Mouse (Mus musculus) liver, adult 2 months (tissue): ENCODE results near the gene Ccdc32. TPM values are rescaled to one million over a fixed set of nuclear protein-coding genes. Genes with fewer than 3 reads are reported as not detected.
"Not testable (repeated sequence)": the region's sequence is repeated elsewhere in the genome, so short reads cannot be mapped to it uniquely, and the experiment has no call there.

Experiments
- DNase-seq: peaks from one replicate; pipeline ENCODE4 v3.0.0-alpha.2; 2011; ENCODE audit warnings: low read depth, low spot score; ENCODE audit errors: extremely low read depth
- H3K27ac ChIP-seq: fragments of 200-500 bp; replicated peaks from 2 replicates; pipeline ENCODE4 v1.5.1; 2012; ENCODE audit warnings: low read depth, mild to moderate bottlenecking, control low read depth, inconsistent platforms, low read length; ENCODE audit not compliant: insufficient read depth
- H3K27me3 ChIP-seq: fragments of 200-500 bp; 2 replicates; pipeline ENCODE4 v1.6.1; 2012; ENCODE audit warnings: mild to moderate bottlenecking, moderate library complexity, low read length, inconsistent platforms; ENCODE audit not compliant: control insufficient read depth, insufficient read depth
- H3K36me3 ChIP-seq: fragments of 200-500 bp; 2 replicates; pipeline ENCODE4 v1.6.1; 2012; ENCODE audit warnings: low read length, inconsistent platforms; ENCODE audit not compliant: control insufficient read depth, insufficient read depth
- H3K4me1 ChIP-seq: fragments of 200-500 bp; 2 replicates; pipeline ENCODE4 v1.6.1; 2011; ENCODE audit warnings: low read length; ENCODE audit not compliant: control insufficient read depth, insufficient read depth
- H3K4me3 ChIP-seq: fragments of 200-500 bp; 2 replicates; pipeline ENCODE4 v1.5.1; 2011; ENCODE audit warnings: low read depth, mild to moderate bottlenecking, control low read depth, low read length, moderate library complexity; ENCODE audit not compliant: insufficient read depth
- H3K79me2 ChIP-seq: fragments of 200-500 bp; 2 replicates; pipeline ENCODE4 v1.6.1; 2012; ENCODE audit warnings: inconsistent platforms, mild to moderate bottlenecking, low read length, moderate library complexity; ENCODE audit not compliant: control insufficient read depth, insufficient read depth
- H3K9ac ChIP-seq: fragments of 200-500 bp; 2 replicates; pipeline ENCODE4 v1.6.1; 2012; ENCODE audit warnings: low read depth, mild to moderate bottlenecking, control low read depth, inconsistent platforms, low read length
- CTCF ChIP-seq: fragments of 200-500 bp; IDR thresholded peaks from 2 replicates; pipeline ENCODE4 v1.5.1; 2011; ENCODE audit warnings: low read depth, low read length, control low read depth
- POLR2A ChIP-seq: fragments of 200-500 bp; IDR thresholded peaks from 2 replicates; pipeline ENCODE4 v1.6.1; 2011; ENCODE audit warnings: low read length, control low read depth; ENCODE audit not compliant: insufficient read depth; ENCODE audit errors: extremely low read depth
- WGBS: fragments of 180-500 bp; shearing (Covaris S2); methylation state at CpG from one replicate; pipeline ENCODE4 v1.1.7; 2018; 5-methylcytosine and 5-hydroxymethylcytosine counted together
- polyA plus RNA-seq: library from polyadenylated mRNA; depleted of rRNA; stranded (reverse); fragments of >200 nt; gene quantifications from 2 replicates; pipeline ENCODE4 v1.2.3, GENCODE M21; 2012
- total RNA-seq: library from RNA; depleted of rRNA; stranded (reverse); fragments of >200 nt; gene quantifications from 2 replicates; pipeline ENCODE4 v1.2.3, GENCODE M21; 2014

The Ccdc32 gene
- total and polyA plus RNA-seq, 2 experiments: 3.1 to 5.3 TPM

GRCm38 (mm10) chr2:119019131-119019530 lies 10.1 kb downstream of the Ccdc32 start:
- no peak overlapping the region for H3K27ac ChIP-seq
- peaks cover 39% of the 10 kb centered on the region for H3K36me3 ChIP-seq
- no peaks in the 10 kb centered on the region for H3K4me1 ChIP-seq
- WGBS: 82% methylated on average over 5 of the region's 5 CpGs
- H3K27me3 ChIP-seq: no peaks in the 10 kb centered on the region
- DNase-seq: no peak
- no peaks in the 10 kb centered on the region for H3K79me2 ChIP-seq
- H3K4me3 ChIP-seq: no peak overlapping the region
- H3K9ac ChIP-seq: no peak overlapping the region
- TF ChIP-seq POLR2A (no peak), CTCF (no peak)

GRCm38 (mm10) chr2:119018391-119019122 lies 10.6 kb downstream of the Ccdc32 start:
- Histone ChIP-seq H3K27me3 (no peaks in the 10 kb centered on the region), H3K4me3 (no peak overlapping the region), H3K36me3 (peaks cover 35% of the 10 kb centered on the region), H3K4me1 (no peaks in the 10 kb centered on the region), H3K79me2 (no peaks in the 10 kb centered on the region), H3K9ac (no peak overlapping the region), H3K27ac (no peak overlapping the region)
- TF ChIP-seq CTCF: no peak
- no peak for TF ChIP-seq POLR2A
- DNase-seq: no peak
- WGBS: 89% methylated on average over 22 of the region's 22 CpGs

- Histone ChIP-seq H3K9ac (no peak overlapping the region), H3K27ac (no peak overlapping the region), H3K27me3 (no peaks in the 10 kb centered on the region), H3K36me3 (peaks cover 30% of the 10 kb centered on the region), H3K4me3 (no peak overlapping the region), H3K79me2 (no peaks in the 10 kb centered on the region), H3K4me1 (no peaks in the 10 kb centered on the region)
- TF ChIP-seq POLR2A (no peak), CTCF (no peak)
- 97% methylated on average over 3 of the region's 3 CpGs for WGBS
- no peak for DNase-seq
Observed at GRCm38 (mm10) chr2:119017647-119018046, 11.5 kb downstream of the Ccdc32 start.

GRCm38 (mm10) chr2:119016312-119016711 lies 12.9 kb downstream of the Ccdc32 start:
- not testable (repeated sequence) for H3K27ac ChIP-seq, H3K27me3 ChIP-seq, H3K79me2 ChIP-seq, H3K9ac ChIP-seq, H3K4me1 ChIP-seq, H3K4me3 ChIP-seq, DNase-seq
- H3K36me3 ChIP-seq: peaks cover 19% of the 10 kb centered on the region
- 82% methylated on average over 4 of the region's 4 CpGs for WGBS

- 67% methylated on average over 12 of the region's 12 CpGs for WGBS
- no peaks in the 10 kb centered on the region for H3K4me1 ChIP-seq
- H3K27me3 ChIP-seq: no peaks in the 10 kb centered on the region
- no peak overlapping the region for H3K9ac ChIP-seq
- peak; percentile 37 for DNase-seq
- H3K4me3 ChIP-seq: no peak overlapping the region
- no peaks in the 10 kb centered on the region for H3K79me2 ChIP-seq
- TF ChIP-seq POLR2A: no peak
- TF ChIP-seq CTCF: no peak
- peaks cover 13% of the 10 kb centered on the region for H3K36me3 ChIP-seq
- H3K27ac ChIP-seq: no peak overlapping the region
Observed at GRCm38 (mm10) chr2:119015604-119016180, 13.5 kb downstream of the Ccdc32 start.

DNA sequence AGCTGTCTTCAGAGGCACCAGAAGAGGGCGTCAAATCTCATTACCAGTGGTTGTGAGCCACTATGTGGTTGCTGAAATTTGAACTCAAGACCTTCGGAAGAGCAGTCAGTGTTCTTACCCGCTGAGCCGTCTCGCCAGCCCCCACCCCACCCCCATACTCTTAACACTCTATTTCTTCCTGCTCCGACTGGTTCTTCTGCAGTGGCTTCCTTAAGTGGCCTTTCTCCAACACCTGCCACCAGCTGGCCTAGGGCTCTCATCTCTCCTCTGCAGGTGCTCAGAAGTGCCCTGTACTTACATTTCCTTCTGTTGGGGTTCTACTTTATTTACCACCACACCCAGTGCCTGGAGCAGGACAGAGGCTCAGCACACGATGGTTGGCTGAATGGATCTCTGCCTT lies 14.2 kb downstream of the Ccdc32 start:
- Histone ChIP-seq H3K4me3 (no peak overlapping the region), H3K4me1 (no peaks in the 10 kb centered on the region), H3K27me3 (no peaks in the 10 kb centered on the region), H3K36me3 (peaks cover 7% of the 10 kb centered on the region), H3K27ac (no peak overlapping the region), H3K79me2 (no peaks in the 10 kb centered on the region), H3K9ac (no peak overlapping the region)
- TF ChIP-seq CTCF (no peak), POLR2A (no peak)
- no peak for DNase-seq
- 82% methylated on average over 7 of the region's 7 CpGs for WGBS
